Mouse (Mus musculus) frontal cortex, postnatal 10 days (tissue): ENCODE data around the gene Hps1.
"Not testable (repeated sequence)": the region's sequence is repeated elsewhere in the genome, so short reads cannot be mapped to it uniquely, and the experiment has no call there.

Experiments
- DNase-seq, 2 experiments: peaks; one replicate each; pipeline ENCODE4 v3.0.0; 2022; ENCODE audit warnings: low spot score in 2 of 2, mixed read lengths in 1 of 2

Hps1 gene

GRCm38 (mm10) chr19:42779531-42780155 is at the start of gene Hps1:
Gene Hps1 (minus strand): TSS chr19:42779978.
- peak; percentile 88 for DNase-seq

DNA sequence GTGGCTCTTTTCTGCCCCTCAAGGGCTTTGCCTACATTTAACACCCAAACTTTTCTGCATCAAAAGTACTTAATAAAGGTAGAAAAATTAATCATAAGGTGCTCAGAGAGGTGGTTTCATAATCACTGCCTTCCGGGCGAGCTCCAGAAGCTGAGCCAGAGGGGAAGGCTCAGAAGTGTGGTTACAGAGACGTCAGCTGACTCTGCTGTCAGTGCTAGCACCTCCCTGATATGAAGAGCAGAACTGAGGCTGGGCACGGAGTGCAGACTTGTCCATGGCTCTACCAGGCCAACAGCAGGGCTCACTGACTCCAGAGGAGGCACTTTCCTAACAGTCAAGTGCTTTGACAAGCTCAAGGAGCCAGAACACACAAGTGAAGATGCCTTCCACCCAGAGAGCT is 49.4 kb upstream of the Hps1 start:
- DNase-seq, result no peak

DNA sequence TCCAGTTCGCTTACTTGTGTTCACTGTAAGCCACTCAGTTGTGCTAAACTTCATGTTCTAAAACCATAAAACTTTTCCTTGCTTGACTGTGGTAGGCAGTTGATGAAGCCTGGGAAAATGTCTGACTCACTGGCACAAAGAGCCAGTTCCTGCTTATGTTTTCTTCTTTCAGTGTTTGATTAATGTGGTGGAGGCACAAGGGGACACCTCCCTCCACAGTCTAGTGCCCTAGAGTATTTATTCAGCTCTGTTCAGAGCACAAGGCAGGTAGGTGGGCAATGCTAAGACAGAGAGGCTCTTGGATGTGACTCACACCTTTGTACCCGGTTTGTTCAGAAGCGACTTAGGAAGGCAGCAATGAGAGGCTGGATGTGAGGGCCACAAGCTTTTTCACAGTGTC is 48.1 kb upstream of the Hps1 start:
- DNase-seq, result no peak

GRCm38 (mm10) chr19:42820109-42820508 is 40.3 kb upstream of the Hps1 start:
- DNase-seq, result no peak

GRCm38 (mm10) chr19:42817761-42818160 is 38.0 kb upstream of the Hps1 start:
- DNase-seq, result no peak

DNA sequence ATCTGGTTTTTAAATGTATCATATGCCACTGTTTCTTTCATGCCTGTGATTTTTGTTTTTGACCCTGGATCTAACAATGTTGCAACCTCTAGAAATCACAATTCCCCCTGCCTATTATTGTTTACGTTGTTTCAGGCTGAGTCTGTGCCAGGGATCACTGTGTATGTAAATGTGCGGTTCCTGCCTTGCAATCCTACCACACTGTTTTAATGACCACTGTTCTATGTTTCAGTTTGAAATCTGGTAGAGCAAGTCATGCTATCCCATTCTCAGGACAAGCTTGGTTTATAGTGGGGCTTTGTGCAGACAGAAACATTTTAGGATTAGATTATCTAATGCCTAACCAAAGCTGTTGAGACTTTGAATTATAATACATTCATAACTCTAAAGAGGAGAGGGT is 36.5 kb upstream of the Hps1 start:
- DNase-seq, result no peak

GRCm38 (mm10) chr19:42810140-42810539 is 30.4 kb upstream of the Hps1 start:
- DNase-seq, result no peak

GRCm38 (mm10) chr19:42809491-42809890 is 29.7 kb upstream of the Hps1 start:
- DNase-seq, result no peak

DNA sequence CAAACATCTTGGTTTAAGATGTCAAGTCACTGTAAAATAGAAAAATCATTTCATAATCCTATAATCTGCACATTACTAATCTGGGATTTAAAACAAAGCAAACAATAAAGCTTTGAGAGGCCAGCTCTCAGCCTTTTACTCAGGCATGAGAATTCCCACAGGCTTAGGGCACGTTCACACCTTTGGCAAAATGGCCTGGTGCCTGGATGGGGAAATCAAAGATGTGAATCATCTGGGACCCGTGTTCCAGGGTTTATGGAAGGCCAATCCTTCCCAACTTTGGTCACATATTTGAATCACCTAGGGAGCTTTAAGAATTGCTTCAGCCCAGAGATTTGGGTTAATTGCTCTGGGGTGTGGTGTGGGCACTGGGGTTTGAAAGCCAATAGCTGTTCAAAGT is 18.1 kb upstream of the Hps1 start:
- DNase-seq, result no peak

DNA sequence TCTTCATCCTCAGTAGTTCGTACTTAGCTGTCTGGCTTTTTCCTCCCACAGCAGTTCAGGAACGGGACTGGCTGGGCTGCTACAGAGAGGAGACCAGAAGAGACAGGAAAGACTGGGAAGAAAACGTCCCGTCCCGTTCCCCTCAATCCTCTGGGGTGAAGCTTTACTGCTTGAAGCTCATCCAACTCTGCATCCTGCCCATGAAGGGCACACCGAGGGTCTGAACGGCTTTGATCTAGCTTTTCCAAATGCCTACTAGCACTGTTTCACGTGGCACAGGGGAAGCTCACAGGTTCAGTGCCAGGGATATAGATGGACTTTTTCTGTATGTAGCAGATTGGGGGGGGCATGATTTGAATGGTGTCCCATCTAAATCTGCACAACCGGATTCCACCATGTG is 16.0 kb upstream of the Hps1 start:
- DNase-seq, result no peak

GRCm38 (mm10) chr19:42794914-42795613 is 15.3 kb upstream of the Hps1 start:
- peak; percentile 79 to 88 for DNase-seq

GRCm38 (mm10) chr19:42788311-42788710 is 8.5 kb upstream of the Hps1 start:
- no peak for DNase-seq

- no peak for DNase-seq
These were observed 5.9 kb upstream of the Hps1 start for GRCm38 (mm10) chr19:42785562-42786220.

- no peak for DNase-seq
These were observed 5.4 kb upstream of the Hps1 start for GRCm38 (mm10) chr19:42785129-42785528.

GRCm38 (mm10) chr19:42780156-42780538 is 369 bp upstream of the Hps1 start:
- not testable (repeated sequence) for DNase-seq

GRCm38 (mm10) chr19:42777801-42778200 is 2.0 kb downstream of the Hps1 start:
- DNase-seq, result no peak

DNA sequence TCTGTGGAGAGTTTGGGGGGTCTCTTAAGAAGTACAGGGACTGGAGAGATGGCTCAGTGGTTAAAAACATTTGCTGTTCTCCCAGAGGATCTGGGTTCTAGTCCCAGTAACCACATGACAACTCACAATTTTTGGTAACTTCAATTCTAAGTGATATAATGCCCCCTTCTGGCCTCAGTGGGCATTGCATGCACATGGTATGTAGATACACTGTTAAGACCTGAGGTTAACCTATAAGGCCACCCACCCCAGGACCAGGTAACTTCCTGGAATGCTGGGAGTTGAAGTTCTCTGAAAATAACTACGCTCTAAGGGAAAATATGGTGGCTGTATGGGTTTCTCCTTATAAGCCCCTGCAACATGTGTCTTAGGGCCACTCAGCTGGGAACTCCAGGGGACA is 3.0 kb downstream of the Hps1 start:
- DNase-seq, result no peak

DNA sequence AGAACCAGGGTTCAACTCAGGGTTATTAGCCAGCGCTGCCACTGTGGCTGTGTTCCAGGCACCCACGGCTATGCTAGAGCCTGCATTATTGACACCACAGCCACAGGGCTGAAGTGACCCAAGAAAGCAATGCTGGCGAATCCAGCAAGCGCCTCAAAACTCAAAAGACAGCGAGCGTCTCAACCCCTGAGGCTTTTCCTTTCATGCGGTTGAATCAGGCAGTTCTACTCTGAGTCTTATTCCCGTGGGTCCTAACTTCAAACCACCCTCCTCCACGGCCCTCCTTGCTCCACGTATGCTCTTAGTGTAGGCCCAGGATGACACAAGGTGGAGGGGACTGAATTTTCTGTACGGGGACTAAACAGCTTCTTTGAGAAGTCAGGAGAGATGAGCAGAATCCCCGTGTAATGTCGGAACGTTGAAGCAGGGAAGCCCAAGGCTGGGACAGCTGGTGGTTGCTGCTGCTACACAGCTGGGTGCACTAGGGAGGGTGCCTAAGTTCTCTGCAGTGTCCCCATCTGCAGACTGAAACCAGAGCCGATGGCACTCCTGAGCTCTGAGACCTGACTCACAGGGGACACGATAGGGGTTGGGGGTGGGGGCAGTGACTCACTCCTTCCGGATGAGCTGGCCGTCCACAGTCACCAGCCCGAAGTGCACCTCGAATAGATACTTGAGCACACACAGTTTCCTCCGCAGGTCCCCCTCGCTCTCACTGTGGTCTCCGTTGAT is 9.5 kb downstream of the Hps1 start:
- no peak for DNase-seq

DNA sequence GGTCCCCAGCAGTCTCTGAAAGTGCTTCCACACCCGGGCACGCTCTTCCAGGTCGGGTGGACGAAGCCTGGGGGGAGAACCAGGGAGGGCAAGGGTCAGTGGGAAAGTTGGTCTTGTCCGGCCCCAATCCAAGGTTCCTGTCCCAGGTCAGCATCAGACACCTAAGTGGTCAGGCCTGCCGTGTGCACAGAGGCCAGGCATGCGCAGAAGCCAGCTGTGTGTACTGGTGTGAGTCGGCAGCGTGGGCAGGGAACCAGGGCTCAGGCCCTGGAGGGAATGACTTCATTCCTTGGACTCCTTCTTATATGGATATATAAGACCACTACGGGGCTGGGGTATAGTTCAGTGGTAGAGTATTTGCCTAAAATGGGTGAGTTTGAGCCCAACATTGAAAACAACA is 10.1 kb downstream of the Hps1 start:
- DNase-seq, result no peak

GRCm38 (mm10) chr19:42767361-42767760 is 12.4 kb downstream of the Hps1 start:
- DNase-seq, result no peak

- no peak for DNase-seq
These were observed 15.4 kb downstream of the Hps1 start for GRCm38 (mm10) chr19:42764398-42764797.

GRCm38 (mm10) chr19:42756671-42757070 is 23.1 kb downstream of the Hps1 start:
- DNase-seq, result no peak
